Mouse (Mus musculus): ENCODE measurements around the gene Dmrtc1c2.
"Not testable (repeated sequence)": the region's sequence is repeated elsewhere in the genome, so short reads cannot be mapped to it uniquely, and the experiment has no call there.

The Dmrtc1c2 gene

GRCm38 (mm10) chrX:102854516-102854915 lies at the start of gene Dmrtc1c2:
Gene Dmrtc1c2 (minus strand): TSS chrX:102854616.
- not testable (repeated sequence) for DNase-seq (ENCODE audit: low spot score)

- no peak for DNase-seq (ENCODE audit: low spot score)
Measured at GRCm38 (mm10) chrX:102867871-102868270, 13.5 kb upstream of the Dmrtc1c2 start, which contains the start of gene 1700031F05Rik. Gene 1700031F05Rik (minus strand): TSS chrX:102867971.

- no peak for DNase-seq (ENCODE audit: low spot score)
Measured at GRCm38 (mm10) chrX:102812311-102812710, 42.1 kb downstream of the Dmrtc1c2 start.

- not testable (repeated sequence) for DNase-seq (ENCODE audit: low spot score)
Measured at GRCm38 (mm10) chrX:102802663-102803062, 51.8 kb downstream of the Dmrtc1c2 start, which contains the start of gene Dmrtc1c1. Gene Dmrtc1c1 (plus strand): TSS chrX:102802963.
